Mouse (Mus musculus): Measurements from ENCODE around the gene Olfr159.

DNA sequence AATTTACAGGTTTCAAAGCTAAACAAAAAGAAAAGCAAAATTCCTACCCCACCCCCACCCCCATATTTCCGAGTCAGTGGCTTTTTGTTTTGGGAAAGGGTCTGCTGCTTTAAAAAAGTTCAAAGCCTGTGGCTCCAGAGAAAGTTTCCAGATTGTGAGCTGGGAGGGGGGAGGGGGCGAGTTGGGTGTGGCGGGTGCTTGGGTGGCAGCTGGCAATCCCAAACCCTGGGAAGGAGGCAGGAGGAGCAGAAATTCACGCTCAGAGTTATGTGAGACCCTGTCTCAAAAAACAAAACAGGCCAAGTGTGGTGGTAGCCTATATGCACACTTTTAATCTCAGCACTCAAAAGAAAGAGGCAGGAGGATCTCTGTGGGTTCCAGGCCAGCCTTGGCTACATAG lies 28.2 kb downstream of the Olfr159 start:
- no peak for TF ChIP-seq POLR2A (IDR thresholded peaks at IDR 0.05; ENCODE audit: control insufficient read depth, low read depth, low read length)
- no peak for TF ChIP-seq CTCF (IDR thresholded peaks at IDR 0.05; ENCODE audit: control insufficient read depth, insufficient read depth, insufficient replicate concordance, low read depth, low read length)
